Mouse (Mus musculus): Measurements from ENCODE around the gene Olfr222. TPM values are rescaled to one million over a fixed set of nuclear protein-coding genes. Genes with fewer than 3 reads are reported as not detected.
"Not testable (repeated sequence)": the region's sequence is repeated elsewhere in the genome, so short reads cannot be mapped to it uniquely, and the experiment has no call there.

Gene Olfr222
- polyA plus RNA-seq (2012; rRNA removed) = not detected in 2 replicates
- polyA plus RNA-seq (2014; fragmentation: Nextera tagmentation; extraction: Ambion mirVana) = not detected in 2 replicates

DNA sequence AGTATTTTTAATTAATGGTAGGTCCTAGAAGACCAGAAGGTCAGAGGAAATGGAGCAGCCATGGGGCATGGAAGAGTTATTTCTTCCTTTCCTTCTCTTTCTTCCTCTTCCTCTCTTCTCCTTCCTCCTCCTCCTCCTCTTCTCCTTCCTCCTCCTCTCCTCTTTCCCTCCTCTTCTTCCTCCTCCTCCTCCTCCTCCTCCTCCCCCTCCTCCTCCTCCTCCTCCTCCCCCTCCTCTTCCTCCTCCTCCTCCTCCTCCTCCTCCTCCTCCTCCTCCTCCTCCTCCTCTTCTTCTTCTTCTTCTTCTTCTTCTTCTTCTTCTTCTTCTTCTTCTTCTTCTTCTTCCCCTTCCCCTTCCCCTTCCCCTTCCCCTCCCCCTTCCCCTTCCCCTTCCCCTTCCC lies at the start of gene Olfr222:
Gene Olfr222 (minus strand): TSS at position 101 of the 400 bp plus-strand sequence.
- not testable (repeated sequence) for DNase-seq (ENCODE audit: low spot score); H3K9ac ChIP-seq (ENCODE audit: low read depth, low read length, severe bottlenecking); H3K27ac ChIP-seq (replicated peaks; ENCODE audit: low read depth, low read length); H3K4me3 ChIP-seq (replicated peaks; ENCODE audit: low read length); H3K4me2 ChIP-seq (replicated peaks; ENCODE audit: low read depth, low read length, severe bottlenecking); ATAC-seq (ENCODE audit: low FRiP score, low read depth); H3K36me3 ChIP-seq (ENCODE audit: control insufficient read depth, insufficient read depth, low read length); H3K4me1 ChIP-seq (ENCODE audit: control insufficient read depth, insufficient read depth, low read length); H3K27me3 ChIP-seq (ENCODE audit: control insufficient read depth, insufficient read depth, low read length); H3K9me3 ChIP-seq (ENCODE audit: control insufficient read depth, low read length)

DNA sequence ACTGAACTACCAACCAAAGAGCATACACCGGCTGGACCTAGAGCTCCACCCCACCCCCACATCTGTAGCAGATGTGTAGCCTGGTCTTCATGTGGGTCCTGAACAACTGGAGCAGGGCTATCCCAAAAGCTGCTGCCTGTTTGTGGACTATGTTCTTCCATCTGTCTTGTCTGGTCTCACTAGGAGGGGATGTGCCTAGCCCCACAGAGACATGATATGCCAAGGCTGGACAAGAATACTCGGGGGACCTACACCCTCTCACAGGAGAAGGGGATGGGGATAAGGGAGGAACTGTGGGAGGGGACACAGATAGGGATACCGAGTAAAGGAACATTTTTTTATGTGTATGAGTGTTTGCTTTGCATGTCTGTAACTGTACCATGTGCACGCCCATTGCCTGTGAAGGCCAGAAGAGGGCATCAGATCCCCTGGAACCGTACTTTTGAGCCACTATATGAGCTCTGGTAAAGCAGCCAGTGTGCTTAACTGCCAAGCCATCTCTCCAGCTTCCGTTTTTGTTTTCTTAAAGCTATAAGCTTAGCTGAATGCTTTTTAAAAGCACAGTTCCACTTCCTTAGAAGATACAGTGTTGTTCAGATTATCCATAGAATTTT lies 48.1 kb upstream of the Olfr222 start:
- no peaks in the 10 kb centered on the region for H3K27me3 ChIP-seq (ENCODE audit: control insufficient read depth, insufficient read depth, low read length)
- no peak overlapping the region for H3K4me2 ChIP-seq (replicated peaks; ENCODE audit: low read depth, low read length, severe bottlenecking)
- no peaks in the 10 kb centered on the region for H3K36me3 ChIP-seq (ENCODE audit: control insufficient read depth, insufficient read depth, low read length)
- no peak overlapping the region for H3K4me3 ChIP-seq (replicated peaks; ENCODE audit: low read length)
- no peak overlapping the region for H3K9ac ChIP-seq (ENCODE audit: low read depth, low read length, severe bottlenecking)
- peak; percentile 63; the same call in 1 of the 2 replicates for ATAC-seq (ENCODE audit: low FRiP score, low read depth)
- H3K9me3 ChIP-seq (ENCODE audit: control insufficient read depth, low read length) = no peaks in the 10 kb centered on the region
- H3K27ac ChIP-seq (replicated peaks; ENCODE audit: low read depth, low read length) = no peak overlapping the region
- peak; percentile 76 for DNase-seq (ENCODE audit: low spot score)
- 43% methylated on average over 6 of the region's 6 CpGs for WGBS
- no peaks in the 10 kb centered on the region for H3K4me1 ChIP-seq (ENCODE audit: control insufficient read depth, insufficient read depth, low read length)
- no peak for TF ChIP-seq POLR2A (IDR thresholded peaks at IDR 0.05; ENCODE audit: borderline replicate concordance, extremely low read depth, insufficient read depth, insufficient read length)

DNA sequence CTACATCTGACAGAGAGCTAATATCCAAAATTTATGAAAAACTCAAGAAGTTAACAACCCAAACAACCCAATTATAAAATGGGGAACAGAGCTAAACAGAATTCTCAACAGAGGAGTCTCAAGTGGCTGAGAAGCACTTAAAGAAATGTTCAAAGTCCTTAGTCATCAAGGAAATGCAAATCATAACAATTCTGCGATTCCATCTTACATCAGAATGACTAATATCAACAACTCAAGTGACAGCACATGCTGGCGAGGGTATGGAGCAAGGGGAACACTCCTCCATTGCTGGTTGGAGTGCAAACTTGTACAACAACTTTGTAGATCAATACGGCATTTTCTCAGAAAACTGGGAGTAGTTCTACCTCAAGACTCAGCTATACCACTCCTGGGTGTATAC lies 46.2 kb upstream of the Olfr222 start:
- DNase-seq (ENCODE audit: low spot score) (no peak), ATAC-seq (ENCODE audit: low FRiP score, low read depth) (no peak)
- Histone ChIP-seq H3K9ac (ENCODE audit: low read depth, low read length, severe bottlenecking) (no peak overlapping the region), H3K27me3 (ENCODE audit: control insufficient read depth, insufficient read depth, low read length) (no peaks in the 10 kb centered on the region), H3K27ac (replicated peaks; ENCODE audit: low read depth, low read length) (no peak overlapping the region), H3K4me3 (replicated peaks; ENCODE audit: low read length) (no peak overlapping the region), H3K36me3 (ENCODE audit: control insufficient read depth, insufficient read depth, low read length) (no peaks in the 10 kb centered on the region), H3K4me1 (ENCODE audit: control insufficient read depth, insufficient read depth, low read length) (no peaks in the 10 kb centered on the region), H3K4me2 (replicated peaks; ENCODE audit: low read depth, low read length, severe bottlenecking) (no peak overlapping the region), H3K9me3 (ENCODE audit: control insufficient read depth, low read length) (no peaks in the 10 kb centered on the region)
- no peak for TF ChIP-seq POLR2A (IDR thresholded peaks at IDR 0.05; ENCODE audit: borderline replicate concordance, extremely low read depth, insufficient read depth, insufficient read length)
- WGBS = 62% methylated on average over 3 of the region's 3 CpGs

DNA sequence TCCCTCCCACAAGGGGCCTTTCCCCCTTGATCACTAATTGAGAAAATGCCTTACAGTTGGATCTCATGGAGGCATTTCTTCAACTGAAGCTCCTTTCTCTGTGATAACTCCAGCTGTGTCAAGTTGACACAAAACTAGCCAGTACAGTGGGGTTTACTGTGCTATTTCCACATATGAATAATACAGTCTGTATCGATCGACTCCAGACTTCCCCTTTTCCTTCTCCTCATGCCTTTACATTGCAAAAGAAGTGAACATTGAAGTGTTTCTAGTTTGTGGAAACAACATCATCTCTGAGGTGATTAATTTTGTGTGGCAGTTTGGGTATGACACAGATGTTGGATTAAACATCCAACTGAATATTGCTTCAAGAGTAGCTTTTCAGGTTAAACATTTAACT lies 41.0 kb upstream of the Olfr222 start:
- not testable (repeated sequence) for H3K4me2 ChIP-seq (replicated peaks; ENCODE audit: low read depth, low read length, severe bottlenecking); H3K9me3 ChIP-seq (ENCODE audit: control insufficient read depth, low read length); DNase-seq (ENCODE audit: low spot score); H3K4me3 ChIP-seq (replicated peaks; ENCODE audit: low read length); H3K4me1 ChIP-seq (ENCODE audit: control insufficient read depth, insufficient read depth, low read length); H3K27me3 ChIP-seq (ENCODE audit: control insufficient read depth, insufficient read depth, low read length); H3K36me3 ChIP-seq (ENCODE audit: control insufficient read depth, insufficient read depth, low read length); H3K9ac ChIP-seq (ENCODE audit: low read depth, low read length, severe bottlenecking); H3K27ac ChIP-seq (replicated peaks; ENCODE audit: low read depth, low read length); ATAC-seq (ENCODE audit: low FRiP score, low read depth)
- WGBS = 96% methylated on average over 2 of the region's 2 CpGs

DNA sequence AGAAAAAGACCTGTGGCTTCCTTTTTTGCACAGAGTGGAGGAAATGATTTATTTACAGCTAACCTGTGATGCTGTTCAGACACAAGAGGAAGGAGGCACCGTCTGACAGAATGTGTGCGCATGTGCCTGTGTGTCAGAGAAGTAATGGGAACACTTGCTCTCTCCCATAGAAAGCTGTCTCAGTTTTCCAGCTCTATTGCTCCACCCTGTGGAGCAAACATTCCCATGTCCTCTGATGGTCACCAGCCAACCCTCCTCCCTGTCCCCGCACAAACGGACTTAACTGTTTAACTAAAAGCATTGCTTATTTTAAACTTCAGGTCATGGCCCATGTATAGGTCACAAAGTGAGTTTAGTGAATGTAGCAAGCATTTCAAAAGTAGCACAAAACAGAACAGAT lies 38.1 kb upstream of the Olfr222 start:
- no peaks in the 10 kb centered on the region for H3K4me1 ChIP-seq (ENCODE audit: control insufficient read depth, insufficient read depth, low read length)
- TF ChIP-seq POLR2A (IDR thresholded peaks at IDR 0.05; ENCODE audit: borderline replicate concordance, extremely low read depth, insufficient read depth, insufficient read length) = no peak
- ATAC-seq (ENCODE audit: low FRiP score, low read depth) (no peak), DNase-seq (ENCODE audit: low spot score) (peak; percentile 35)
- H3K9me3 ChIP-seq (ENCODE audit: control insufficient read depth, low read length) = no peaks in the 10 kb centered on the region
- no peak overlapping the region for H3K4me3 ChIP-seq (replicated peaks; ENCODE audit: low read length)
- H3K36me3 ChIP-seq (ENCODE audit: control insufficient read depth, insufficient read depth, low read length) = no peaks in the 10 kb centered on the region
- H3K27ac ChIP-seq (replicated peaks; ENCODE audit: low read depth, low read length) = no peak overlapping the region
- H3K27me3 ChIP-seq (ENCODE audit: control insufficient read depth, insufficient read depth, low read length) = no peaks in the 10 kb centered on the region
- H3K9ac ChIP-seq (ENCODE audit: low read depth, low read length, severe bottlenecking) = no peak overlapping the region
- 50% methylated on average over 4 of the region's 4 CpGs for whole genome bisulfite sequencing
- no peak overlapping the region for H3K4me2 ChIP-seq (replicated peaks; ENCODE audit: low read depth, low read length, severe bottlenecking)

DNA sequence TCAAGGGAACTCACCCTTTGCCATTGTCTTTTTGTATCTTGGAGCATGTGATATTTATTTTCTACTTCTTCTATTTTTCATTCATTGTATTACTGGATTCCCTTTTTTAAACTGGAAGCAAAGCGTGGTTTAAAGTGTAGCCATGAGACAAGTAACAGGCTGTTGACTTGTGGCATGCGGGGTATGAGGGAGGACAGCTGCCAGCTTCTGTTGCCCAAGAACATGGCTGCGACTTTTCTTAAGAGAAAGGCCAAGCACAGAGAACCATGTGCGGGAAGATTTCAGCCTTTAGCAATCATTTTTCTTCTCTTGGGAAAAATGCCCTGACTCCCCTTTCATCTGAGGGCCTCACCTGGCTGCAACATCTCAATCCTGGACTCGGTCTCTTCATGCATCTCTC lies 35.6 kb upstream of the Olfr222 start:
- DNase-seq (ENCODE audit: low spot score) (no peak), ATAC-seq (ENCODE audit: low FRiP score, low read depth) (no peak)
- 85% methylated on average over 5 of the region's 5 CpGs for WGBS
- Histone ChIP-seq H3K27ac (replicated peaks; ENCODE audit: low read depth, low read length) (no peak overlapping the region), H3K9me3 (ENCODE audit: control insufficient read depth, low read length) (no peaks in the 10 kb centered on the region), H3K4me2 (replicated peaks; ENCODE audit: low read depth, low read length, severe bottlenecking) (no peak overlapping the region), H3K4me1 (ENCODE audit: control insufficient read depth, insufficient read depth, low read length) (no peaks in the 10 kb centered on the region), H3K36me3 (ENCODE audit: control insufficient read depth, insufficient read depth, low read length) (no peaks in the 10 kb centered on the region), H3K27me3 (ENCODE audit: control insufficient read depth, insufficient read depth, low read length) (no peaks in the 10 kb centered on the region), H3K9ac (ENCODE audit: low read depth, low read length, severe bottlenecking) (no peak overlapping the region), H3K4me3 (replicated peaks; ENCODE audit: low read length) (no peak overlapping the region)
- TF ChIP-seq POLR2A (IDR thresholded peaks at IDR 0.05; ENCODE audit: borderline replicate concordance, extremely low read depth, insufficient read depth, insufficient read length) = no peak
